Mouse (Mus musculus) megakaryocyte, embryonic 14.5 days (primary cell): ENCODE measurements around the gene Cyp2w1.

Experiments used
- FLI1 ChIP-seq: IDR thresholded peaks from 2 replicates; pipeline ENCODE4 v1.6.1; 2012; ENCODE audit warnings: low read length, inconsistent platforms, mixed read lengths
- GATA1 ChIP-seq: IDR thresholded peaks from 3 replicates; pipeline ENCODE4 v1.6.1; 2012; ENCODE audit warnings: mixed read lengths, low read length, inconsistent platforms, borderline replicate concordance

GRCm38 (mm10) chr5:139381586-139382513 lies 29.4 kb downstream of the Cyp2w1 start:
- TF ChIP-seq FLI1: no peak
- TF ChIP-seq GATA1: no peak
